Mouse (Mus musculus): ENCODE results near the gene Il22ra1. TPM values are rescaled to one million over a fixed set of nuclear protein-coding genes. Genes with fewer than 3 reads are reported as not detected.
"Not testable (repeated sequence)": the region's sequence is repeated elsewhere in the genome, so short reads cannot be mapped to it uniquely, and the experiment has no call there.

The Il22ra1 gene
- 0.04 and 0.06 TPM in 2 replicates for polyA plus RNA-seq (2012; rRNA removed)

GRCm38 (mm10) chr4:135727817-135728216 is at the start of gene Il22ra1:
Gene Il22ra1 (plus strand): TSS chr4:135728172.
- no peak for DNase-seq (ENCODE audit: extremely low spot score in 1 of 2, low spot score in 1 of 2)

GRCm38 (mm10) chr4:135679316-135679715 is 48.7 kb upstream of the Il22ra1 start:
- DNase-seq (ENCODE audit: extremely low spot score in 1 of 2, low spot score in 1 of 2): no peak

GRCm38 (mm10) chr4:135681789-135682188 is 46.2 kb upstream of the Il22ra1 start:
- DNase-seq (ENCODE audit: extremely low spot score in 1 of 2, low spot score in 1 of 2): no peak

- DNase-seq (ENCODE audit: extremely low spot score in 1 of 2, low spot score in 1 of 2): peak in 1 of 2 experiments; percentile 25
These were observed 44.4 kb upstream of the Il22ra1 start for GRCm38 (mm10) chr4:135683553-135683952.

- DNase-seq (ENCODE audit: extremely low spot score in 1 of 2, low spot score in 1 of 2): no peak
These were observed 43.2 kb upstream of the Il22ra1 start for GRCm38 (mm10) chr4:135684731-135685130.

- peak; percentile 9 to 74 for DNase-seq (ENCODE audit: extremely low spot score in 1 of 2, low spot score in 1 of 2)
These were observed 41.9 kb upstream of the Il22ra1 start, which contains the start of gene Ifnlr1 for GRCm38 (mm10) chr4:135685906-135686567. Gene Ifnlr1 (plus strand): TSS chr4:135686287.

- DNase-seq (ENCODE audit: extremely low spot score in 1 of 2, low spot score in 1 of 2): no peak
These were observed 41.4 kb upstream of the Il22ra1 start for GRCm38 (mm10) chr4:135686568-135686953.

- no peak for DNase-seq (ENCODE audit: extremely low spot score in 1 of 2, low spot score in 1 of 2)
These were observed 38.2 kb upstream of the Il22ra1 start for GRCm38 (mm10) chr4:135689797-135690196.

- no peak for DNase-seq (ENCODE audit: extremely low spot score in 1 of 2, low spot score in 1 of 2)
These were observed 37.7 kb upstream of the Il22ra1 start for GRCm38 (mm10) chr4:135690241-135690640.

- DNase-seq (ENCODE audit: extremely low spot score in 1 of 2, low spot score in 1 of 2): no peak
These were observed 35.1 kb upstream of the Il22ra1 start for GRCm38 (mm10) chr4:135692916-135693315.

GRCm38 (mm10) chr4:135698498-135698897 is 29.5 kb upstream of the Il22ra1 start:
- DNase-seq (ENCODE audit: extremely low spot score in 1 of 2, low spot score in 1 of 2): no peak

GRCm38 (mm10) chr4:135703497-135703896 is 24.5 kb upstream of the Il22ra1 start:
- no peak for DNase-seq (ENCODE audit: extremely low spot score in 1 of 2, low spot score in 1 of 2)

- DNase-seq (ENCODE audit: extremely low spot score in 1 of 2, low spot score in 1 of 2): no peak
These were observed 24.0 kb upstream of the Il22ra1 start for GRCm38 (mm10) chr4:135704016-135704415.

GRCm38 (mm10) chr4:135706045-135706444 is 21.9 kb upstream of the Il22ra1 start:
- DNase-seq (ENCODE audit: extremely low spot score in 1 of 2, low spot score in 1 of 2): no peak

GRCm38 (mm10) chr4:135709072-135709564 is 18.9 kb upstream of the Il22ra1 start:
- DNase-seq (ENCODE audit: extremely low spot score in 1 of 2, low spot score in 1 of 2): peak in 1 of 2 experiments; percentile 80

GRCm38 (mm10) chr4:135709621-135710020 is 18.4 kb upstream of the Il22ra1 start:
- no peak for DNase-seq (ENCODE audit: extremely low spot score in 1 of 2, low spot score in 1 of 2)

- DNase-seq (ENCODE audit: extremely low spot score in 1 of 2, low spot score in 1 of 2): no peak
These were observed 17.6 kb upstream of the Il22ra1 start for GRCm38 (mm10) chr4:135710392-135710791.

GRCm38 (mm10) chr4:135714776-135715175 is 13.2 kb upstream of the Il22ra1 start:
- DNase-seq (ENCODE audit: extremely low spot score in 1 of 2, low spot score in 1 of 2): peak; percentile 19 to 78

- DNase-seq (ENCODE audit: extremely low spot score in 1 of 2, low spot score in 1 of 2): not testable (repeated sequence)
These were observed 11.5 kb upstream of the Il22ra1 start for GRCm38 (mm10) chr4:135716438-135716837.

- no peak for DNase-seq (ENCODE audit: extremely low spot score in 1 of 2, low spot score in 1 of 2)
These were observed 5.3 kb upstream of the Il22ra1 start for GRCm38 (mm10) chr4:135722540-135723290.

- no peak for DNase-seq (ENCODE audit: extremely low spot score in 1 of 2, low spot score in 1 of 2)
These were observed 1.6 kb upstream of the Il22ra1 start for GRCm38 (mm10) chr4:135726416-135726815.

- DNase-seq (ENCODE audit: extremely low spot score in 1 of 2, low spot score in 1 of 2): peak in 1 of 2 experiments; percentile 22
These were observed 2.2 kb downstream of the Il22ra1 start for GRCm38 (mm10) chr4:135730204-135730603.
